Mouse (Mus musculus): ENCODE results near the gene Mapt.
A peak's percentile ranks its signal among the peaks of the same experiment; 100 is the strongest.
"Not testable (repeated sequence)": the region's sequence is repeated elsewhere in the genome, so short reads cannot be mapped to it uniquely, and the experiment has no call there.

Gene Mapt

DNA sequence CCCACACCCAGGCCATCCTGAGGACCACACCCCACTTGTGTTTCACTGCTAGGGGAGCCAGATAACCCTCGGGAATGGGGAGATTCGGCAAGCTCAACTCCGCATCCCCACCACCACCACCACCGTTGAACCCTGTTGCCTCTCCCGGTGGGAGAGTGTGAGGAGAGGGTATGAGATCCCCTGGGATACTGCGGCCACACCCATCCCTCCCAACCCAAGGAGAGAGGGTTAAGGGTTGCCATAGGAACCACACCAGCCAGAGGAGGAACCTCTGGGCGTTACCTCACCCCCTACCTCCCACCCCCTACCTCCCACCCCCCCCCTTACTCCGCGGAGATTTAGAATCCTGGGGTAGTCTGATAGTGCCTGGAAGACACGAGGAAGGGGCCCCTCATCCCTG is 1.9 kb downstream of the Mapt start:
- no peak for DNase-seq (ENCODE audit: low spot score)

DNA sequence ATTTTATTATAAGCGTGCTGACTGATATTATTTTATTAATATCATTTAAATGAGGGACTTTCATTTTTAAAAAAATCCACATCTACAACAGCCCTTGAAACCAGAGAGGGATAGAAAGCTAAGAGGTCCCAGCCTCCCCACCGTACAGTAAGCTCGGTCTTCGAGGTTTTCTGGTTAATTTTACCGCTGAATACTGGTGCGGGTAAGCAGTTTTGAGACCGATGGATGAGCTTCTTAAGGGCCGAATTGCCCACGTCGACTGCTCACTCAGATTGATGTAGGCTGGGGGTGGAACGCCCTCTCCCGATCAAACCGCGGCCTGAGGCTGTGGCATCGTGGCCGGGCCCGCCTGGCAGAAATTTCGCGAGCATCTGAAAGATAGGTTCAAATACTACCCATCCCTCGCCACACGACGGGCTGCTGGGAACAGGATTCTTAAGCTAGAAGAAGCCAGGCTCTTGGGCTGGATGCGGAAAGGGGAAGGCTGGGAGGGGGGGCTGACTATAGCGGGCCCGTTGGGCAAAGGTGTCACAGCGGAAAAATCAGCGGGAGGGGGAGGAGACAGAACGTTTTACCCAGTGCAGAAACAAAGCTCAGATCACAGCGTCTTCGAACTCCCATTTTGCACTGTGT is 2.5 kb downstream of the Mapt start:
- no peak for DNase-seq (ENCODE audit: low spot score)

DNA sequence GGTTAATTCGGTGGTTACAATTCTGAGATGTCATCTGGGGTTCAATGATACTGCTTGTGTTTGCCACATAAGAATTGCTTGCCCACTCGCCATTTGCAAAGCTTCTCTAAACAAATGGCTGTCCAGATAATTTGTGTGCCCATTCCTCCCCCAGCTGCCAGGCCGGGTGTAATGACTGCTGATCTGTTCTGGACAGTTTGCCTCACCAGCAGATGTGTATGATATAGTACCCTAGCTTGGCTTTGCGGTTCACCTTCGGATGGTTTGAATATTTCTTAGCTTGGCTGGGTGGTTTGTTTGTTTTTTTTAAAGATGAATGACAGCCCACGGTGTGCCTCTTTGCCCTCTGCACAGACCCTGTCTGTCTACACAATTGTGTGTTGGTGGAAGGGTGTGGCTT is 3.5 kb downstream of the Mapt start:
- DNase-seq (ENCODE audit: low spot score) = no peak

DNA sequence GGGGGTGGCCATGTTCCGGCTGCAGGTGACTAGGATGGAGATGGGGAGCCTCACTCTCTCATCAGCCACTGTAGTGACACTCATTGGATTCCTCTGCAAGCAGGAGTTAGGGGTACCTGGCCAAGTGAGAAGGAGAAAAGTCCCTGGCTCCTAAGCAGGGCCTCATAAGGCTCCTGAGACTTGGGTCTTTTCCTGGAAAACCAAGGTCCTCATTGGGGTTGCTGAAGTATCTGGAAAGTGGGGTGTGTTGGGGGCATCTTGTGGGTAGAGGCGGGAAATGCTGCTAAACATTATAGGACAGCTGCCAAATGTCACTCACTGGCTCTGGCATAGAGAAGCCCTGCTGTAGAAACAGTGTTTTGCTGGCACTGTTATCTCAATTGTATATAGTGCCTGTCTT is 4.7 kb downstream of the Mapt start:
- DNase-seq (ENCODE audit: low spot score) = no peak

DNA sequence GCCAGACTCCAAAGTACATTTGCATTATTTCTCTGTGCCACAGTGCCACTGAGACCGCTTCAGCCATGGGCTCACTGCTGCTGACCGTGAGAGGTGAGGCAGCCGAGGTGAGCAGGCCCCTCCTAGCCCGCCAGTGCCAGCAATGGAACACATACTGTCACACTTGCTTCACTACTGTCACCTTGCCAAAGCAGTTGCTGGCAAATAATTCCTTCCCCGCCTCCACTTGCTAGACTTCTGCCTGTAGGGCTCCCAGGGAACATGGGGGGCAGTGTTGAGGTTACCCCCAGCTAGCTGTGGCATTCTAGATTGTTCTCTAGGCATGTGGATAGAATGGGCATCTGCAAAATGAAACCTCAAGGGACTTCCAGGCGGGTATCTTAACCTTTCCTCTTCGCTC is 6.0 kb downstream of the Mapt start:
- peak; percentile 33 for DNase-seq (ENCODE audit: low spot score)

DNA sequence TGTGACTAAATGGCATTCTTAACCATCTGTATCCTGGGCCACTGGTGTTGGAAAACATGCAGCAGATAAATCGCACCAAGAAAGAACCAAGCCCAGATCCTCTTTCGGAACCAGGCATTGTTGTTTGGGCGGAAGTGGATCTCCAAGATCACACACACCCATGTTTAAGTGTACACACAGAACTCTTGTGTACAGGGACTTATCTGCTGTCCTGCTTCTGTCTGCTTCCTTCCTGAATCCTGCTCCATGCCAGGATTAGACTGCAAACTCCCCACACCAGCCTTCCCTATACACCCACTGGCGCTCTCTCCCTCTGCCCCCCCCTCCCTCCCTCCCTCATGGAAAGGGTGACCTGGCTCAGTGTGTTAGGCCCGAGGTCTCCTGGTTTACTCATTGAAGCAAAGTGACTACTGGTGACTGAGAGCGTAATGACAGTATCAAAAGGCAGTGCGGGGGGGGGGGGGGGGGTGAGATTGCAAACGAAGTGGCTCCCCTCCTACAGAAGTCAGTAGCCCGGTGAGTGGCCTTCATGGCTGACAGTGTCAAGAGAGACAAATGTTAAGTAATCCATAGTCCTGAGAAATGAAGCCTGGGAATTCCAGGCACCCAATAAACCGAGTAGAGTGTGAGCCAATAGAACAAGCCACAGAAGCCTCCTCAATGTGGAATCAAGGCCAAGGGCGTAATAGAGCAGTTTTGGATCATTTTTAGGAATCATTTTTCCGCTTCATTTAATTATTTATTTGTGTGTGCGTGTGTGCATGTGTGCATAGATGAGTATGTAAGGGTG is 7.0 kb downstream of the Mapt start:
- no peak for DNase-seq (ENCODE audit: low spot score)

DNA sequence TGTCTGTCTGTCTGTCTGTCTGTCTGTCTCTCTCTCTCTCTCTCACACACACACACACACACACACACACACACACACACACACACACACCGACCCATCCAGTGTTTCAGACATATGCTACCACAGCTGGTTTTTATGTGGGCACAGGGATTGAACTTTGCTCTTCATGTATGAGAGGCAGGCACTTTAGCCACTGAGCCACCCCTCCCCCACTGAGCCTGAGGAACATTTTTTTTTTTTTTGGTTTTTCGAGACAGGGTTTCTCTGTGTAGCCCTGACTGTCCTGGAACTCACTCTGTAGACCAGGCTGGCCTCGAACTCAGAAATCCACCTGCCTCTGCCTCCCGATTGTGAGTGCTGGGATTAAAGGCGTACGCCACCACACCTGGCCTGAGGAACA is 14.3 kb downstream of the Mapt start:
- not testable (repeated sequence) for DNase-seq (ENCODE audit: low spot score)

DNA sequence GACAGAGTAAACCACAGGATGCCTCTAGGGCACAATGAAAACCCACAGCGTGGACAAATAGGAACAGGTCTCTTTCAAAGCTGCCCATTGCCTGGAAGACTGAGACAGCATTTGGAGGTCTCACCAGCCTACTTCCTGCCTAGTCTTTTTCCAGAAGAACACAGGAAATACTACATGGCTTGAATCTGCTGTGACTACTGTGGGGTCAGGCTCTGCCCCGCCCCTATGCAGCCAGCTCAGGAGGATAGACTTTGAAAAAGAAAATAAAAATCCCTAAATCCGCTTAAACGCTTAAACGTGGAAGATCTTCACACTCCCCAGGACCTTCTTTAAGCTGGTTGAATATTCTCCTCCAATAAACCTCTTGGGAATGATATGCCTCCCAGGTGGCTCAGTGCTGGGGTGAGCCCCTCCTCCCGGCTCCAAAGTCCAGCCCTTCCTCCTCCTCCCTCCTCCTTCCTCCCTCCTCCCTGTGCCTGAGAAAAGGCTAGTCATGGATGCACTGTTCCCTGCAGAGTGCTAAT is 15.0 kb downstream of the Mapt start:
- DNase-seq (ENCODE audit: low spot score) = no peak

DNA sequence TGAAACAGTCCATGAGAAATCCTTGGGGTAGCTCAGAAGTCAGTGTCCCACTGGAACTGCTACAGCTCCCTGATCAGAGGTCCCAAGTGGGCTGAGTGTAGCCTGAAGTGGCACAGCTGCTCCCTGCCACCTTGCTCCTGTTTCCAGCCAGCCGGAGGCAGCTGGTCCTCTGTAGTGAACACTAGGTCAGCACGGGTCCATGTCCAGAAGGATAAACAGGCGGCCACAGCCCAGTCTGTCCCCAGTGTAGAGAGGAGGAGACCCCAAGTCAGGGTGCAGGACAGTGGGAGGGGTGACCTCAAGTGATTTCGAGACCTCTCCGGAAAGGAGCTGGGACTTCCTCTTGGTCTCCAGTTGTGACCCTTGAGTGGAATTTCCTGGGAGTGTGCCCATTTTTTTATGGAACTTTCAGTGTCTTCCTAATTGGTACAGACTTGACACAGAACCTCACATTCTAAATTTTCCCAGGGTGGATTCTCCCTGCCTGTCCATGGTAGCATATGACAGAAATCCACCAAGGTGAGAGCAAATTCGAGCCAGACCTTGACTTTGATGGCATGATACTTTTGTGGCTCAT is 16.0 kb downstream of the Mapt start:
- DNase-seq (ENCODE audit: low spot score) = no peak

DNA sequence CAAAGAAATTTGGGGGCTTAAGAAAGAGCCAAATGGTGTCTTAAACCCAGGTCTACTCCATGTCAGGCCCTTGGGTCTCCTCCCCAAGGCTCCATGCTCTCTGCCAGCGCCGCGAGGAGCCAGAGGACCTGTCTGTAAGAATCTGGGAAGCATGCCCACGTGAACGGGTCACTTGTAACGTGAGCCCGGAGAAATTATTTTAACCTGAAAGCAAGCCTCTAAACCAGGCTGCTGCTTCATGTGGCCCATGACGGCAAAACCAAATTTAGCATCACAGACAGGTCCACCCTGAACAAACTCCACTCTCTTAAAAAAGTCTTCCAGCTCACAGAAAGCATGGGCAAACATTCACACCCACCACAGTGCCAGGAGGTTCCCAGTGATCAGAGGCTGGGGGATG is 18.2 kb downstream of the Mapt start:
- no peak for DNase-seq (ENCODE audit: low spot score)

DNA sequence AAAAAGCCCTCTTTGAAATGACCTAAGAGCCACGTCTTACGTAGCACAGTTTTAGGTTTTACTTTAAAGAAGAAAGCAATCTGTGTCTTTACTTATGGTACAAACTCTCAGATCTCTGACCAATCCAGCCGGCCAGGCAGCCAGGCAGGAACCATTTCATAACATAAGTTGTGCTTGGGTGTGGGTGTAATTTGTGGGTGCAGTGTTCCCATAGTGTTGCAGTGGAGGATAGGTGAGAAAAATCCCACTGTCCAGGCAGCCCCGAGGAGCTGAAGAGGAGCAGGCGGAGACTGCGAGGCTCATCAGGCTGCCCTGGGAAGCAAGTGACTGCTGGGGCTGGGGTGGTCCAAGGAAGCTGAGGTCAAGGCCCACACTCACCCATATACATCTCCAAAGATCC is 19.9 kb downstream of the Mapt start:
- no peak for DNase-seq (ENCODE audit: low spot score)

DNA sequence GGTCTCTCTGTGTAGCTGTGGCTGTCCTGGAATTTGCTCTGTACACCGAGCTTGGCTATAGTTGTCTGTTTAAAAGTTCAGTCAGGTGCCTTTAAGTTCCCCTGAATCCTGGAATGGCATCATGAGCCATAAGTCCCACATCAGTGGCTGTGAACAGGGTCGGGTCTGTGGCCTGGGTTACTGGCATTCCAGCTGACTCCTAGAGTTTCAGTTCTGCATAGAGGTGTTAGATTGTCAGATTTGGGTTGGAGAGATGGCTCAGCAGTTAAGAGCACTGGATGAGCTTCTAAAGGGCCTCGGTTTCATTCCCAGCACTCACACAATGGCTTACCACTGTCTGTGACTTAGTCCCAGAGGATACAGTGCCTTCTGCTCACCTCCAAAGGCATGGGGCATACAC is 20.9 kb downstream of the Mapt start:
- no peak for DNase-seq (ENCODE audit: low spot score)

DNA sequence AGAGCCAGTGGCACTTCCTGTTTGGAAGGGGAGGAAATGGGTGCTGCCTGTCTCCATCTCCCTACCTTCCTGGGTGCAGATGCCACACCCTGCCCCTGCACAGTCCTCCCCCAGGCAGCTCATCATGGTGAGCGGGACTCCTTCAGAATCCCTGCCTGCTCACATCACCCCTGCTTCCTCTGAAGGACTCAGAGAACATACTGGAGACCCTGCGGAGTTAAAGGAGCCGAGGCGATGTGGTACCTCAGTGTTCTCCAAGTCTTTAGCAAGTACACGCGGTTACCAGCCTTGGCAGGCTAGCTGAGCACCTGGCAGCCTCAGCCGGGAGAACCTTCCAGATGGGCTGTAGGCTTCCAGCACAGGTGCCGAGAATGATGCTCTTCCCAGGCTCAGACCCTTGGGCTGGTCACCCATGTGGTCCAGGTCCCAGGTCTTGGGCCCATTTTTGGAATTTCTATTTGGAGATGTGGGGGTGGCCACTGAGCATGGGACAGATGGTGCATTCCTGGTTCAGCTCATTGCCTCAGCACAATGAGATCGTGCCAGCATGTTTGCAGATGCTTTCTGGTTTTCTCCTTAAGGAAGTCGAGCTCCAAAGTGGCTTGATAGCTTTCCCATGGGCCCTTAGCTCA is 23.3 kb downstream of the Mapt start:
- no peak for DNase-seq (ENCODE audit: low spot score)

DNA sequence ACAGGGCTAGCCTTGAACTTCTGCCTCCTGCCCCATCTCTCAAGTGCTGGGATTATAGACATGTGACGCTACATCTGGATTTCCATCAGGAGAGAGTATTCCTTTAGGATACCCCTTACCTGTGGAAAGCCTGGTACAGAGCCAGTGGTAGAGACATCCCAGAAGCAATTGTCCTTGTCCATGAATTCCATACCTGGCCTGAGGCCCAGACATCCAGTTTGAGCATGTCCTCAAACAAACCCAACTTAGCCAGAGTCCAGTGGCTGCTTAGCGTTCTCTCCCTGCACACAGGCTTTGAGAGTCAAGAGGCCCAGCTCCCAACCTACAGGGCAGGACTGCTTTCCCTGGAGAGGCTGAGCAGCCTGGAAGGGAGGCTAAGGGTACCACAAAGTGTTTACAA is 25.0 kb downstream of the Mapt start:
- no peak for DNase-seq (ENCODE audit: low spot score)

DNA sequence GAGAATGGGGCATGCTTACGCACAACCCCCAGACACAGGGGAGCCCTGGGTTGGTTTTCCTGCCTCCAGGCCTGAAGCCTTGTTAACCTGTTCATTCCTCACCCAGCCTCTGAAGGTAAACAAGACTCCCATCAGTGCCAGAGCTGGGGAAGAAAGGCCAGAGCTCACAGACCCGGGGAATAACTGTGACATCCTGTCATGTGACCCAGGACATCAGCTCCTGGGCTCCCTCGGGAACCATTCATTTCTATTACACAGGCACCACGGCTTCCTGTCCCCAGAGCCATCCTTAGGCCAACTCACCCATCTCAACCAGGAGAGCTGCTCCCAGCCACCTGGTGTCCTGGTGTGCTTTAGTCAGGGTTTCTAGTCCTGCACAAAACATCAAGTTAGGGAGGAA is 27.8 kb downstream of the Mapt start:
- peak; percentile 51 for DNase-seq (ENCODE audit: low spot score)

DNA sequence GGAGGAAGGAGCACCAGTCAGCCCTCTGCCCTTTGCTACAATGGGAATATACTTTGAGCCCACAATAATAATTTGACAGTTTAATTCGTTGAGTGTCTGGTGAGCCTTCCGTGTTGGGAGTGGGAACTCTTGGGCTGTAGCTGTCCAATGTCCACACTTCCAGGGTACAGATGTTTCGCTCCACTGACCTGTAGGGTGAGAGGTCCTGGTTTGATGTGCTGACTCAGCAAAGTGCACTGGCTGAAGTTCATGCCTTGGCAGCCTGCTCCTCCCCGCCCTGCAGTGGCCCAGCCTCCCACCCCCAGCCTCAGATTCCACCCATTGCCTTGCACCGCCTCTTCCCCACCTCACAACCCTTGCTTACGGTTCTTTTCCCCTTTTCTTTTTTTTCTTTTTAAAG is 33.5 kb downstream of the Mapt start:
- DNase-seq (ENCODE audit: low spot score) = no peak

DNA sequence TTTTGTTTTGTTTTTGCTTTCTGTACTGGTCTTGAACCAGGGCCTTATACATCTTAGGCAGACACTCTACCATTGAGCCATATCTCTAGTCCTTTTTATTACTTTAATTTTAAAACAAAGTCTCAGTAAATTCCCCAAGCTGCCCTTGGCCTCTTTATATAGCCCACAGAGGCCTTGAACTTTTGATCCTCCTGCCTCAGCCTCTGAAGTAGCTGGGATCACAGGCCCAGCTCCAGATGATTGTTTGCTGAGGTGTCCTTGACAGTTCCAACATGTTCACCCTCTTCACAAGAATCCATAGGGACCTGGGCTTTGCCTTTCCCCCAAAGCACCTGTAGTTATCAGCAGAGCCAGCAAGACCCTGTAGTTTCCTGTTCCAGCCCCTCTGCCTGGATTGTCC is 34.5 kb downstream of the Mapt start:
- DNase-seq (ENCODE audit: low spot score) = no peak

DNA sequence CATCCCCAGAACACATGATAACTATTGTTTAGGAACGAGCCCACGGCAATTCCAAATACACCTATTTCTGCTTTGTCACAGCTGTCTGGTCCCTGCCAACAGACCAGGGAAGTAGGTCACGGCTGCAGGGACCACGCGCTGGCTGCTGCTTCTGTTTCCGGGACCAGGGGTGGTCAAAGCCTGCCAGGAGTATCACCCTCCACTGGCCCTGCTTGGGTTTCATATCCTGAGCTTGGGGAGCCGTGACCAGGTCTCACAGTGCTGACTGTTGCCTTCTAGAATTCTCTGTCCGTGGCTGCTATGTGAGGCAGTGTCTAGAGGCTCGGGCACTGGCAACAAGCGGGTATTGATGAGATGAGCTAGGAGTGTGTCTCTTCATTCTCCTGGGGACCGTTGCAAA is 36.2 kb downstream of the Mapt start:
- peak; percentile 27 for DNase-seq (ENCODE audit: low spot score)

DNA sequence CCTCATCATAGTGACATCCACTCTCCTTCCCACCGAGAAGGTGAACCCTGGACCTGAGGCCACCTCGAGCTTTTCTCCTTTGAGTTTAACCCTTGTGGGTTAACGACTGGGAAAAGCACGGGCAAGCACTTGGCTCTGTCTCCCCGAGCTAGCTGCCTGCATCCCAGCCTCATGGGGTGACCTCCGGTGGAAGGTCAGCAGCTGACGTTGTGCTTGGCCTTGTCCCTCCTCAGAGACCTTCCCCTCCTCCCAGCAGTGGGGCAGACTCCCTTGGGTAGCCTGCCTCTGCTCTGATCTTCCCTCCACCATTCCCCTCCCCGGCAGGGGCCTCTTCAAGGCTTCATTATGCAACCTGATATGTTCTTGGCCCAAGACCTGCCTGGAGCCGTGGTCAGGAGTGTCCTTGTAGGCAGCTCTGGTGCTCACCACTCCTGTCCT is 38.2 kb downstream of the Mapt start:
- no peak for DNase-seq (ENCODE audit: low spot score)

DNA sequence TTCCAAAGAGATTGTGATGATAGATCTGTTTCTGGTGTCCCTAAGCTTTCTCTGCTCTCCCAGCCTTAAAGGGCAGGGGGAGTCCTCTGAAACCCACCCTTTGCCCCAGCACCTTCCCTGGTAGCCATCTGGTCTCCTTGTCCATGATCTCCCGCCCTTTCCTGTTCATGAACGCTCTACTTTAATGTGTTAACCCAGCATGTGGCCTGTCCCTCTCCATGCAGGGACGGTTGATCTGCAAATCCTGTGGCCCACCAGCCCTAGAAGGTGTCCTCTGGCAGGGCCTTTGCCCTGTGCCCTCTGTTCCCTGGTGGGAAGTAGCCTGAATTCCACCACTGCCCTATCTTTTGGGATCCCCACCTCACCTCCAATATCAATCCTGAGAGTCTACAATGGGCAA is 39.3 kb downstream of the Mapt start:
- no peak for DNase-seq (ENCODE audit: low spot score)

DNA sequence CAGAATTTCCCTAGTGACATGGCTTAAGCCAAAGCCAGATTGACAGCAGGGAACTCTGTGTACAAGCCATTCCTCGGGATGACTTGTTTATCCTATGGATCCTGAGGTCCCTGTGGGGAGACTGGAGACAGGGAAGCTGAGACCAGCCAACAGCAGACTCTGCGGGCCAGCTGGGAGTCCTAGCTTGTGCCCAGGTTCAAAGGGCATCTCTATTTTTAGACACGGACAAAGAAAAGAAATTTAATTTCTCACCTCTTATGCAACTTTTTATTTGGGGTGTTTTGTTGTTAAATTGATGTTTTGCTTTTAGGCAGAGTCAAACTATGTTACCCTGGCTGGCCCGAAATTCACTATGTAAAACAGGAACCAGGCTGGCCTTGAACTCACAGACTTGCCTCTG is 39.7 kb downstream of the Mapt start:
- DNase-seq (ENCODE audit: low spot score) = no peak

DNA sequence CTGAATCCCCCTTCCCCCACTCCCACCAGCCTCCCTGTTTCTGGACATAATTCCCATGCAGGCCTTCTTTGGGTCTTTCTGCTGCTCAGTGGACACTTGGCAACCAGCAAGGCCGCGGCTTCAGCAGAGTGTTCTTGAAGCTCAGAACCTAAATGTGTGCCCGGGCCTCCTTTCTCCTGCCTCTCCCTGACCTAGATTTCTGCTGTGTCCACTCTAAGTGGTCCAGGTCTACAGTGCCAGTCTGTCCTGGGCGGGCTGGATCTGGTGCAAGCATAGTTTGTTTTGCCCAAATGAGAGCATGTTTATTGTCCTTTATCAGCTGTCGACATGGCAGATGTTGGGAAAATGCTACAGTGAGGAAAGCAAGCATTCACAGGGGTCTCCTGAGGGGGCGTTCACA is 40.7 kb downstream of the Mapt start:
- DNase-seq (ENCODE audit: low spot score) = peak; percentile 39

DNA sequence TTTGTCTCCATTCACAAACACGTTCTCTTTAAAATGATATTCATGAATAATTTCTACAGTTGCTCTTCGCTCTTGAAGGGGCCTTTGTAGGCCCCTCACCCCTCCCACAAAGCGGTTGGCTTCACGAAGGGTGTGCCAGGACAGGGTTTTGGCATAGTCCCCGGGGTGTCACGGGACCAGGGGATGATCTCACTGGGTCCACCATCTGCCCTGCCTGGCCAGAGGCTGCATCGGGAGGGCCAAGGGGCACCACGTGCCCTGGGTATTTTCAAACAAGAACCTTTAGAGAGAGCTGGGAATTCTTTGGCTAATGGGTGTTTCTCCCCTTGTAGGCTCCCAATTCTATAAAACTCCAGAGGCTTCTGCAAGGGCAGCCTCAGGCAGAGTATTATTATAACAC is 41.2 kb downstream of the Mapt start:
- peak; percentile 78 for DNase-seq (ENCODE audit: low spot score)
